Mouse (Mus musculus): ENCODE data around the gene Mas1. TPM values are rescaled to one million over a fixed set of nuclear protein-coding genes. Genes with fewer than 3 reads are reported as not detected.

The Mas1 gene
- not detected for total RNA-seq (2023)

GRCm38 (mm10) chr17:12868043-12868442 lies at the start of gene Mas1:
Gene Mas1, minus strand, starts transcription at chr17:12868143.

GRCm38 (mm10) chr17:12915881-12916583 lies 48.1 kb upstream of the Mas1 start, which contains the start of gene Mrpl18:
Gene Mrpl18, minus strand, starts transcription at chr17:12916345.

GRCm38 (mm10) chr17:12915488-12915880 lies 47.5 kb upstream of the Mas1 start, which contains the start of gene Tcp1:
Gene Tcp1, plus strand, starts transcription at chr17:12915701.

GRCm38 (mm10) chr17:12909361-12910280 lies 41.7 kb upstream of the Mas1 start, which contains the start of gene Pnldc1:
Gene Pnldc1, minus strand, starts transcription at chr17:12910230.

GRCm38 (mm10) chr17:12875734-12876133 lies 7.8 kb upstream of the Mas1 start, which contains the start of gene Mrgprh:
Gene Mrgprh, plus strand, starts transcription at chr17:12876034.

Other genes starting within 250 kb of the Mas1 start
- not detected for gene Slc22a1, start 192.3 kb downstream of the Mas1 start, total RNA-seq (2023)
- 36.8 TPM for gene Igf2r, start 98.5 kb downstream of the Mas1 start, total RNA-seq (2023)
- not detected for gene Mrgprh, start 7.9 kb upstream of the Mas1 start, total RNA-seq (2023)
- 2.1 TPM for gene Pnldc1, start 42.1 kb upstream of the Mas1 start, total RNA-seq (2023)
- gene Tcp1, start 47.6 kb upstream of the Mas1 start, total RNA-seq (2023), result 197 TPM
- gene Mrpl18, start 48.2 kb upstream of the Mas1 start, total RNA-seq (2023), result 37.7 TPM
- 1.3 TPM for gene Acat3, start 72.5 kb upstream of the Mas1 start, total RNA-seq (2023)
- gene Acat2, start 92.6 kb upstream of the Mas1 start, total RNA-seq (2023), result 19.6 TPM
- gene Wtap, start 126.0 kb upstream of the Mas1 start, total RNA-seq (2023), result 85.8 TPM
- gene Sod2, start 138.7 kb upstream of the Mas1 start, total RNA-seq (2023), result 55.1 TPM
- gene Gpr31b, start 184.2 kb upstream of the Mas1 start, total RNA-seq (2023), result 0.52 TPM
- not detected for gene Tcp10b, start 193.0 kb upstream of the Mas1 start, total RNA-seq (2023)